Mouse (Mus musculus) embryonic fibroblast, embryonic 13.5 days (primary cell): ENCODE measurements around the gene Azi2.

Experiments
- CTCF ChIP-seq: IDR thresholded peaks from 2 replicates; pipeline ENCODE4 v1.5.1; 2011; ENCODE audit warnings: mild to moderate bottlenecking, control low read depth, low read length, moderate library complexity, borderline replicate concordance; ENCODE audit not compliant: insufficient read depth
- POLR2A ChIP-seq: IDR thresholded peaks from 2 replicates; pipeline ENCODE4 v1.6.1; 2011; ENCODE audit warnings: low read depth, mild to moderate bottlenecking, control low read depth, low read length, moderate library complexity

DNA sequence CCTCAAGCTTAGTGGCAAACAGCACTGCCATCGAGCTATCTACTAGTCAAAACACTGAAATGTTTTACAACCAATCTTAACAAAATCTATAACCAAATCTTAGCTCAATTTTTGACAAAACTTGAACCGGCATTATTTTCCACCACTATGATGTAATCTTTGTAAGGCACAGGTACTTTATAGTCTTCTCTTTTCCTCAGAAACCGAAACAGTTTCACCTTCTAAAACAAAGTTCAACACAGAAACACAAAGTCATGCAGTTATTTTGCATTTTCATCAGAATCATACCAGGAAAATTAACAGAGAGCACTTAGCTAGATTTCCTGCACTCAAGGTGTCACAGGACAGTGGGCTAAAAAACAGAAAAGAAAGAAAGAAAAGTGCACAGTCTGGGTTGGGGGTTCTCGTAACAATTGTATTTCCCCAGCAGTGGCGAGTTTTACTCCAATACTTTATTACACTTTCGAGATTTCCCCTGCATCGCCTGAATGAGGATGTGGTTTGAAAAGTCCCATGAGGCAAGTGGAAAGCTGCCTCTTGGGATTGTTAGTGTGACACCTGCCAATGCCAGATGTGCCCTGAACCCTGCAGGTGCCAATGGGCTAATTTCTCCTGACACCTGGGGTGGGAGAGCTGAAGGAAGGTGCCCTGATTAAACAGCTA, 69.5 kb downstream of the Azi2 start:
- no peak for TF ChIP-seq POLR2A
- no peak for TF ChIP-seq CTCF
